Mouse (Mus musculus): Measurements from ENCODE around the gene Rgp1.

DNA sequence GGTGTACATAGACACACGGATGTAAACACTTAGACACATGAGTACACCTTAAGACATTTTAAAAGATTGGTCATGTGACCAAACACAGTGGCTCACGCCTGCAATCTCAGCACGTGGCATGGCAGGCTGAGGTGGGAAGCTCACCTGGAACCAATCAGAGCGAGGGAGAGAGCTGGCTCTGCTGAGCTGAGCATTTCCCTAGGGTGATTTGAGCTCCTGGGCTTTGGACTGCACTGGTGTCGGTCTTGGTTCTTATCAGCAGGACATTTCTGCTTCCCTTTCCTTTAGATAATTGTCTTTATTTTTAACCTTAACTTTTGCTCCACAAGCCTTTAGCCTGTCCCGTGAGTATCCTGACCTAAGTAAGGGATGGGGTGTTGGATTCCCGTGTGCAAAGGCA is 9.2 kb downstream of the Rgp1 start:
- TF ChIP-seq POLR2A (IDR thresholded peaks at IDR 0.05; ENCODE audit: insufficient read depth, low read length): no peak
- TF ChIP-seq CTCF (IDR thresholded peaks at IDR 0.05; ENCODE audit: low read depth, low read length): no peak

All from ES-Bruce4 (cell line).